Mouse (Mus musculus) thymus, postnatal 14 days (tissue): Measurements from ENCODE around the gene Cemip.

ENCODE experiments used
- DNase-seq: peaks from one replicate; pipeline ENCODE4 v3.0.0; 2021

Gene Cemip

DNA sequence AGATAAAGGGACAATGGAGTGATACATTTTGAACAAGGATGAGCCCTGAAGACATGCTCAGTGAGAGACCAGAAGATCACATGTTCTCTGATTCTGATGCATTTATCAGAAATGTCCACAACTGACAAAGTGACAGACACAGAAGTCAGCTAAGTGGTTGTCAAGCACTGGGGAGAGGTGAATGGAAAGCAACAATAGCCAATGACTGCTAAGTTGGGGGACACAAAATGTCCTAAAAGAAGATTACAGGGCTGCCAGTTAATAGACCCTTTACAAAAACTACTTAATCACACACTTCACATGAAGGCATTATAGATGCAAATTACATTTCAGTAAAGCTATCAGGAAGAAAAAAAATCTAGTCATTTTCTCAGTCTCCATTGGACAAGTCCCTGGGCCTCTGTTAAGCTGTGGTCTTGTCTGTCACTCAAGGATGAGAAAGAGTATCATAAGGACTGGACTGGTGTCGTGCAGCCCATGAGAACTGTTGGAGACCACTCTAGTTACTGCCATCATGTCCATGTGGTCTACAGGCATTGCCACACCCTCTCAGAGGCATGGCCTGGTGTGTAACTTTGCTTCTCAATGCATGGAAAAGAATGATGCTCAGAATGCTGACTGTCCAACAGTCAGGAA, 59.2 kb downstream of the Cemip start:
- no peak for DNase-seq

DNA sequence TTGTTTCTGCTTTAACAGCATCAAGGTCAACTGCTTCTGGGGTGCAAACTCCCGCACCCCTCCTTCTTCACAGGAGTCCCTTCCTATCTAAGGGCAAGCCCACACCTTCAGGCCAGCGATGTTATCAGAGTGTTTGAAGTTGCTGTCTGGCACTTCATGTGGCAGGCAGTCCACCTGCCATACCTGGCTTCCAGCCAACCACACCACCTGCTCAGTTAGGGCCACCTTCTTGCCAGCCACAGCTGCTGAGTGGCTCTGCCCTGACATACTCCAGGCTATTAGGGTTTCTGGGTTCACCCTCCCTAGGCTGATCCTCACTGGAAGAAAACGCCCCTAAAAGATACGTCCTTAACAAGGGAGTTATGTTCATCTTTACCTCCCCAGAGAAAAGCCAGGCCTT, 60.2 kb downstream of the Cemip start:
- no peak for DNase-seq

DNA sequence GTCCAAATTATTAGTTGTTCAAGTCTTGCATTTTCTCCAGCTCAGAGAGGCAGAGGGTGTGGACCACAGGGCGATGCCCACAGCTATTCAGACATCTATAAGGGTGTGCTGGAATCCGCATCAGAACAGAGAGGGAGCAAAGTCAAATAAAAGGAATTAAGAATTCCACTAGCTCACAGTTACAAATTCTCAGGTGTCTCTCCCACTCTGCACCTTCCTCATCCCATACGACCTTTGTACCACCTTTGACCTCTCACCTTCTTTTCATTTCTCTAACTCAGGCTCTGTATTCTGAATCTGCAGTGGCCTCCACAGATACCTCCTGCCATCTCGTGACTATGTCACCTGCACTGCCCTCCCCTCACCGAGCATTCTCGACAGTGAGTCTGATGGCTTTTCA, 62.8 kb downstream of the Cemip start:
- no peak for DNase-seq

DNA sequence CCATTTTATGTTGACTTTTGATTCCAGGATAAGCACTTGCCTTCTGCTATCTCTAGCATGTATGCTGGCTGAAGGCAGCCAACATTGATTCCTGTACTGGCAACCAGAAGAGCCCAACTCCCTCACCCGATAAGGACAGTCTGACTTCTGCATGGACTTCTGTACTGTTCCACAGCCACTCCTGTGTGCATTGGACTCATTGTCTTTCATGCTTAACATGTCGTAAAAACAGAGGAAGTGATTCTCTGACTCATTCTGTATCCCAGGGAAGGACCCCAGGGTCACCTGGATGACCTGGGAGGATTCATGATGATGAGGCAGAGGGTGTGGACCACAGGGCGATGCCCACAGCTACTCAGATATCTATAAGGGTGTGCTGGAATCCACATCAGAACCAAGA, 63.8 kb downstream of the Cemip start:
- no peak for DNase-seq

DNA sequence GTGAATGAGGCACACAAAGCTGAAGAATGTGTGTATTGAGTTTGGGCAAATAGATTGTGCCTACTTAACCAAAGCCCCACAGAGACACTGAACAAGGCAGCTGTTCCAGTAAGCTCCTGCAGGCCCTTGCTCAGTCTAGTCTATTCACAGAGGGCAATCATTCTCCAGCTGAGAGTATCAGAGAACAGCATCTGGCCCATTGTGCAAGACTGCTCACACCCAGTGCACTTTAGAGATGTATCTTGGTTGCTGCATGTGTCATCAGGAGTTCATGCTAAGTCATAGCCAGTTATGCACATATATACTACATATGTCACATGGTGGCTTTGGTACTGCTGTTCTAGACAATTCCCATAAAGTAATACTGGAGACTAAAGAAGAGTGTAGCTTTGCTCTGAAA, 66.9 kb downstream of the Cemip start:
- DNase-seq: no peak

DNA sequence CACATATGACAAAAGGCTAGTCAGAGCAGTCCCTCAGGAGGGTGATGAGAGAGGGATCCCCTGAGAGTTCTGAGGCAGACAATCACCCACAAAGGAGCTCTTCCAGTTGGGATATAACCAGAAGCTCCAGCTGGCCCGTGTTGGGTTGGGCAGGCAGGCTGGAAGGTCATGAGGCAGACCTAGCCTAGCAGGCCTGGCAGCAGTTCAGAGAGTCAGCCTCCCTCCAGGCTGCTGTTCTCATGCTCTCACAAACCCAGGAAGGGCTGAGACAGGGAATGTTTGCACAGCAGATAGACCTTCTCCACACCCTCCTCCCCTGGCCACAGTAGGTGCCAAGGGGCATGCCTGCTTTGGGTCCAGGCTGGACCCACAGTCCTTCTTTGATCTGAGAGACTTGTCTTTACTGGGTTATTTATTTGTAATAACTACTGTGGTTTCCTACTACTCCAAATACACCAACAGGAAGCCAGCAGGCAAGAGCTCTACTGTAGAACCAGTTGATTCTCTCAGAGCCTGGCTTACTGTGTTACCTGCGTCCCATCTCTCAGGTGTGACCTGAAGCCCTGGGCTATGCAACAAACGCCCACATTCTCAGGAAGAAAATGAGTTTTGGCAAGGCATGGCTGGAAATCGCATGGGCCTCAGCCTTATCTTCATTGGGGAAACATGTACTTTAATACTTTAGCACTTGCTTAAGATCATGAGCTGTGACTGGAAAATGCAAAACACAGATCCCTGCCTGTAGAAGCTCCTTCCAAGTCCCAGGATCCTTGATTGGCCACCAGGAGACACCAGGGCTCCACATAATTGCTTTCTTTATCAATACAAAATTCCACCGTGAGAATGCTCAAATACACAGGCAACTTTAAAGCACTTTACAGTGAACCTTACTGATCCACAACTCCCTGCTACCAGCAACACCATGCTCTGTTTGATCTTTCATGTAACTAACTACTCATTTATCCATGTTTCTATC, 67.7 kb downstream of the Cemip start:
- DNase-seq: no peak

DNA sequence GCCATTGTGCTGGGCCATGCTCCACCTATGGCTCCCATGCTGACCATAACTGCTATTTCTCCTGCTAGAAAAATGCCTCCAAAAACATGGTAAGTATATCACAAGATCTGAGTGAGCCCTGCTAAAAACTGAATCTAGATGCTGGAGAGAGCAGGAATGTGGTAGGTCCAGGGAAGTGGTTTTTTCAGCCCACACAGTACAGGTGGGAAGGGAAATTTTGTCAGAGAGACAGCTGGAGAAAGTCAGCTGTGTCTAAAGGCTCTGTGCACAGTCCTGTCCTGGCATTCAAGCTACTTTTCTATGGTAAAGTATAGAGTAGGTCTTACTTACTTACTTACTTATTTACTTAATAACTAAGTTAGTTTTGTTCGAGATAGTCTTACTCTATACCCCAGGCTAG, 71.3 kb downstream of the Cemip start:
- DNase-seq: no peak

DNA sequence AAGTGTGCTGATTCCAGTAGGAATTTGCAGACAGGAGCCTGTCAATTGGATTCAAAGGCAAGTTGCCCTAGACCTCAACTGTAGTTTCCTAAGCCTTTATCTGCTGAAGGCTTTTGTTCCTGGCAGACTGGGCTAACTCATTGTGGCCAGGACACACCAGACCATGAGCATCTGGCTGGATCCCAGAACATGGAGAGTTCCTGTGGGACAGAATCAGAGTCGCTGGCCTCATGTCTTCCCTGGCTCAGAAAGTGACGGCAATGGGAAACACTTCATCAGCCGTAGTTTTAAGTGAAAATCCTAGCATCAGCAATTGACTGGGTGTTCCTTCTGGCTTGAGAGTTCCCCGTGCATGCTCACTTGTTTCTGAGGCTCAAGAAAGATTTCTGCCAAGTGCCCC, 72.6 kb downstream of the Cemip start:
- DNase-seq: no peak

DNA sequence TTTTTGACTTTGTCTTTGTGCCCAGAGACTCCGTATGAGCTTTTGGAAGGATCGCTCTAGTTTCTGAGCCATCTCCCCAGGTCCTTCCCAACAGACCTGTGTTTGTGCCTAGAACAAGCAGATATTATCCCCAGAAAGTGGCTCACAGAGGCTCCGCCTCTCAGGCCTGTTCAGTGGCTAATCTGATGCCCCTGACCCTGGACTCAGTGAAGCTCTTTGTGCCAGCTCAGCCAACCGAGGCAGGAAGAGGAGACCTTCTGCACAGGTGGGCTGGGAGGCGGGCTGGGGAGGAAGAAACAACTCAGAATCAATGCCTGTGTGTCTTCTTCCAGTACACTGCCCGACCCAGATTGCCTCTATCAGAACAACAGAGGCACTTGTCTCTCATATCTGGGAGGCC, 81.9 kb downstream of the Cemip start:
- DNase-seq: no peak

DNA sequence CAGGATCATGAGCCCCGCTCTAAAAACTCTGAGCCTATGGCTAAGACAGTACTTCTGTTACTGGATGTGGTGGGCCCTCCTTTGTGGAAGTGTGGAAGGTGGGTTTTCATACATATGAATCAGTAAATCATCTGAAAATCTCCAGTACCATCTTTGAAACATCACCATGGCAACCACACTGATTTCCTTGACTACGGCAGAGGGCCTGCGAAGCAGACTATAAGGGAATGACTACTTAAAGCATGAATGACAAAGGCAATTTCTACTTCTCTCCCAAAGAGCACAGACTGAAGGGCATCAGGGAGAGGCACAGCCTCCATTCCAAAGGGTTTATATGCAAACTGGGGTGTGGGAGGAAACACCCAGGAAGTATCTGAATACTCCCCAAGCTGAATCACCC, 84.8 kb downstream of the Cemip start:
- no peak for DNase-seq

DNA sequence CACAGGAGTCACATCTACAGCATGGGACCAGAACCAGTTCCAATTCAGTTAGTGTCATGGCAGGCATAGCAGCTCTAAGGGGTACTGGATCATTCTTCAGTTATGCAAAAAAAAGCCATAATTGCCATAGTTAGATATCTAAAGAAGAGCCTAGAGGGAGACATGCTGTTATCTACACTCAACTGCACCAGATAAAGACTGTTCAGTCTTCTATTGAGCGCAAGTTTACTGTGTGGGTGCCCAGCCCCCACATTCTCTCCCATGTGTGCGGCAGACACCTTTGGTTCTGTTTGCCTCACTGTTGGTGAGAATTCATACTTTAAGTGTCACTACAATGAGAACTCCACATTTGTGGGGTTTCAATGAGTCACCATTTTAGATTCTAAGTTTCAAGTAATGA, 85.6 kb downstream of the Cemip start:
- no peak for DNase-seq

DNA sequence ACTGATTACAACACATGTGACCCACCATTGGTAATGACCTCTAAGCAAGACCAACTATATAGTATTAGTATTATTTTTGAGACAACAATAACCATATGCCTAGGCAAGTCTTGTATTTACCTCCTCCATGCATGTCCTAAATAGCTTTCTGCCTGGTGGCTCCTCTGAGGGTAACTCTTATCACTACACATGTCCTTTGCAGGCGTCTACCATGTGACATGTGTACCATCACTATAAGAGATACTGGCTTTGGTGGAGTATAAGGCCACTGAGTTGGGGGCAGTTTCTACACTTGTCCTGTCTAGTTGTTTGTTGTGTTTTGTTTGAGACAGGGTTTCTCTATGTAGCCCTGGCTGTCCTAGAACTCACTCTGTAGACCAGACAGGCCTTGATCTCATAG, 86.7 kb downstream of the Cemip start:
- no peak for DNase-seq

DNA sequence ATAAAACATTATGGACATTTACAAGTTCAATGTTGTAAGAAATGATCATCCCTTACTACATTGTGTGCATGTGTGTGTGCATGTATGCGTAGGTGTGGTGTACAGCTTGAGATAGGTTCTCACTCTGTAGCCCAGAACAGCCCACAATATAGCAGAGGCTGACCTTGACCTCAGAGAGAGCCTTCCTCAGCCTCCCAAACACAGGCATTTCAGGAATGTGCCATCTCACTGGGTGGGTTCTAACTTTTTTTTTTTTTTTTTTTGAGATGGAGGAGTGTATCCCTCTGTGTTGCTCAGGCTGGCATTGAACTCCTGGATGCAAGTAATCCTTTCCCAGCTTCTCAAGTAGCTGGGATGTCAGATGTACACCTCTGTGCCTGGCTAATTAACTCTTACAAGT, 92.0 kb downstream of the Cemip start:
- no peak for DNase-seq

DNA sequence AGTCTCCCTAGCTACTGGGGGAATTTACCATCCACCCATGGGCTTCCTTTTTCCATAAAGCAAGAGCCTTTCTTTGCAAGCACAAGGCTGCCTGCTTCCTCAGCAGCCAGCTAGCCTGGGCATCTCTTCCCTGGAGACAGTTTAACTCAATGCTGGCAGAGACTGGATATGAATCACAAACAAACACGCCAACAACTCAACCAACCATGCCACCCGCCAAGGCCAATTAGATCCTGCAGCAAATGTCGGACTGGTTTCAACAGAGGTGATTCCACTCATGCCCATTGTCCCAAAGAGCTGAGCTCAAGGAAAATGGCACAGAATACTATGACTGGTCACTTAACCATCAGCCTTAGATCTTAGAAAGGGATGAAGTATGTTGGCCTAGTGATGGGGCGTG, 97.0 kb downstream of the Cemip start:
- no peak for DNase-seq

DNA sequence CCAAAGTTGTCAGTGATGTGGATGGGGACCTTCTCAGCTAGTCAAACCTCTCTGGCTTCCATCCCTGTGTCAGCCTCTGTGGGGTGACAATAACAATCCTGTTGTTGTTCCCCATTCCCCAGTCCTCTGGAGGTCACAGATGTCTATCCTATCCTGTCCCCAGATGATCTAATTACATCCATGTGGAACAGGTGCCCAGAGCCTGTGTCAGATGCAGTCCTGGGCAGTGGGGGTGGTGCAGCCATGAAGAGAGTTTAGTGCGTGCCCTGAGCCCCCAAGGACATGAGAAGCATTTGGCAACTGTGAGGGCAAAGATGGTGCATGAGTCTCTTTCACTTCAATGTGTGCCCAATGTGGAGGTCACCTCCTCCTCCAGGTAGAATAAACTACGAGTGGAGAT, 100.6 kb downstream of the Cemip start:
- DNase-seq: no peak

DNA sequence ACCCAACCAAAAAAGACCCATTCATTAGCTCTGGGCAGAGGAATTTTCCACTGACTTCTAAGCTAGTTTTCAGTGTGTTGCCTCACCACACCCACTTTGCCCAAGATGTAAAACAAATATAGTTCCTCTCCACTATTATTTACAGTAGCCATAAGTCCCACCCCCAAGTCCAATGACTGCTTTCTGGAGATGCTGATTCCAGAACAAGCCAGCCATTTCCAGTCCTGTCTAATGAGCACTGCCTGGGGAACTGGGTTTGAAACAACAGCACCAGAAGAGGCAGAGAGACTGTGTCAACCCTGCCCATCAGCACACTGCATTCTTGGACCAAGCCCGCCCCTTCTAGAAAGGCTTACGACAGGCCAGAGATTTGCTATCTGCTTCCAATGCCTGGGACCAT, 103.7 kb downstream of the Cemip start:
- no peak for DNase-seq

DNA sequence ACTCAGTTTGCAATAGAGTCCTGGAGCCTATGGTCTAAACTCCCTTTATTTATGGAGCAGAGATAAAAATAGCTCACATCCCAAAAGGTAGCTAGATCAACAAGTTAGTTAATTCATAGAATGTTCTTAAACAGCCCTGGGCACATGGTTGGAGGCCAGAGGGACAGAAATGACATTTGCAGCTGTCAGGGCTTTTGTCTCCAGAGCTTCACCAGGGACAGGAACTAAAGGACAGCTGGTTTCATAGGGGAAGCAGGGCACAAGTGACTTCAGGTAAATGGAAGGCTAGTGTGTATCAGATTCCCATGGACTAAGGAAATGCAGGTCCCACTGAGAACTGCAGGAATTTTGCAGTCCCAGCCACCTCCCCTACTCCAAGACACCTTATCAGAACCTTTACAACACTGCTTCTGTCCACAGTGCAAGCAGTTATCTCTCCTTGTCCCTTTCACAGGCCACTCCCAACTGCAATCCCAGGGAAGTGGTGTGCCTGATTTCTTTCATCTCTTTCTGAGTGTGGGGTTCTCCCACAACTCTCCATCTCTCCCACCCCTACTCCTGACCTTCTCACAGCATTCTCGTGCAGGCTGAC, 107.3 kb downstream of the Cemip start:
- DNase-seq: no peak

DNA sequence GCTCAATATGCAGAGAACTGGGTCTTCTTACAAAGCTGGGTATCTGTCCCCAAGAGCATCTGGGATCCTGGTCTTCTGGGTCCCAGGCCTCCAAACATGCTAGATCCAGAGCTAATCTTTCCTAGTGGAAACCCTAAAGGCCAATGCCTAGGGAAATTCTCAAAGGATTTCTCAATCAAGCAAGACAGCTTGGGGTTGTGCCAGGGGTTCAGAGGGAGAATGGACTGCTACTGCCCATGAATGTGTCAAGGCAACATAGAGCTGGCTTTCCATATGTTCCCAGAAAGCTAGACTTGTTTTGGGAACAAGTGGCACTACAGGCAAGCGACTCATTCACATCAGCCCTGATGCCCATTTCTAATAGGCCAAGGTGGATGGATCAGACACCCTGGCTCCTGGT, 107.9 kb downstream of the Cemip start:
- no peak for DNase-seq

DNA sequence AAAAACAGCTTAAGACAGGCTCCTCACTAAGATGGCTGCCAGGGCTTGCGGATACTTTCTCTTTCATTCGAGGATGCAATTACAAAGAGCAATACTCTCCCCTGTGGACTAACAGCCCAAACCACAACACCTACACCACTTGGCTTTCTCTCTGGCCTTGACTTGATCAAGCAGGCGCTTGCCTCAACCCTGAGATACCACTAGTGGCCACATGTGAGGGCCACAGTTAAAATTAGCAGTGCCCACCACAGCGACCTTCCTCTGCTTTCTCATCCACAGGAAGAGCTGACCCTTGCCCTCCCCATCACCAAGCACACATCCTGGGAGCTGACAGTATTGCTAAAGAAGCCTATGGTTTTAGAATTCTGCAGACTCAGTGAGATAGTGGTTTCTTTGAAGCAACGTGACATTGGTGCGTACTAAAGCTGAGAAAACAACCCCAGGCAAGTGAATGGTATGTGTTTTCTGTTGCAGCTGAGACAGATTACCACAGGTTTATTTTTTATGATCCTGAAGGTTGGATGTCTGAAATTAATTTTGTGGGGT, 109.8 kb downstream of the Cemip start:
- no peak for DNase-seq

DNA sequence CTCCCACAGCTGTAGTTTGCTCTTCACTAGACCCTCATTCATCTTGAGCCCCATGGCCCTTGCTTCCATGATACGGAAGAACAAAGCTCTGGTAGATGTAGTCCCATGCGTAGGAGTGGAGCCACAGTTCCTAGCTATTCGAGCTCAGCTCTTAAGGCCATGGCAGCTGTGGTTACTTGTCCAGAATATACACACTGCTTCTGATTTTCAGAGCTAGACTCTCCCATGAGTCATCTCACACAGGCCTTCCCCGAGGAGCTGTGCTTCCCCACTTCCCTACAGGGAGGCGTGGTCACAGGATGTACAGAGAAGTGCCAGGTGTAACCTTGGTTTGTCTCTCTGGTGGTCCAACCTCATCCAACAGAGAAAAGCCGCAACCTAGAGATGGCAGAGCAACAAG, 111.0 kb downstream of the Cemip start:
- no peak for DNase-seq

DNA sequence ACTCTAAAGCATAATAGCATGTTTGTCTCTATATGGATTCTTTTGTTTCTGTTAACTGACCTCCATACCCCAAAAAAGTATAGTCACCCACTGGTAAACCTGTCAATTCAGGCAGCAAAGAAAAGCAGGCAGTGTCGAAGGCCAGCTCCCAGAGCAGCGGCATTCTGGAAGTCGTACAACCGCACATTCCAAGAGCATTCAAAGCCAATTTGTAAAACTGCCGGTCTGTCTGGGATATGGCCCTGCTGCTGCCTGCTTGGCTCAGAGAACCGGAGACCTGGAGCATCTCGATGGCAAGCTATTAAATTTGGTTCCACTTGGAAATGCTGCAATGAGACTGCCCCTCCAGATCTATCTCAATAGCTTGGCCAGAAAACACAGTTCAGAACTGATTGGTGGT, 113.8 kb downstream of the Cemip start:
- no peak for DNase-seq

DNA sequence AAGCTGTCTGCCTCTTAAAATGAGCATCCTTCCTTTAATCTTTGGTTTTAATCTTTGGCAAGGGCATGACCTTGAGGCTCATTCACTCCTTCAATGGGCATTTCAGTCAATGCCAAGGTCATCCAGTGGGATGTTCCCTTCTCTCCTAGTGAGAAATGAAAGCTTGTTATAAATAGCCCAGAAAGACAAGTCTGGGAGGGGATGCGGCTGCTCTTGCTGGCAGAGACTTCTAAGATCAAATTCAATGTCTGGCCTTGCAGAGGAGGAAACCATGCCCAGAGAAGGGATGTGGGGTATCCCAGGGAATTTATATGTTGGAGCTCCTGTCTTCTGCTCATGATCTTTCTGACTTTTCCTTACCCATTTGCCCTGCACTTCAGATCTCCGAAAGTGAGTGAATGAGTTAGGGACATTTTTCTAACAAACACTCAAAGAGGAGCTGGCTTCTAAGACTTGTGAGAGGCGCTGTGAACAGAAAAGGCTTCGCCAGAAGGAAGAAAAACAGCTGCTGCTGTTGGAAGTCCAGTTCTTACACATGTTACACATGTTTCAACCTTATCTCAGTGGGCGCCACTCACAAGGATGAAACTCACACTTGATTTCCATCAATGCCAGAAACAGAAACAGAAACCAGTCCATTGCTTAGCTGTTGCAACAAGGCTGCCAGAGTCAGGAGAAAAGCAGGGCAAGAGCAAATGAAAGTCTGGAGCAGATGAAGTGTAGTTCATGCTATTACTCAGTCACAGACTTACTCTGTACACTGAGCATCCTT, 120.1 kb downstream of the Cemip start:
- DNase-seq: no peak

DNA sequence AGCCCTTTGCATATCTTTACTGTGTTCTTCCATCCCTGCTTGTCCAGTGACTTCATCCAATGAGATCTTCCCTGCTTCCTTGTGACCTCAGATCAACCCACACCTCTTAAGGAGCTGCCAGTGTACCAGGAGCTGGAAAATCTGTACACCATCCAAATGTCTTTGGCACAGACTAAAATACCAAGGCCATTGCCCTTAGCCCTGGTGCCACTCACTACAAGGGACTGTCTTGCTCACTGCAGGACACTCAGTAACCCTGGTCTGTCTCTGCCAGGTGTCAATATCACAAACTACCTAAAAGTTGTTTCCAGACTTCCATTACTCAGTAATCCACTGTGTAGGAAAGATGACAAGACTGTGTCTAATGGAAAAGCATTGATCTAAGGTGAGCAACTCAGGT, 121.1 kb downstream of the Cemip start:
- no peak for DNase-seq
